Mouse (Mus musculus) stomach, embryonic 16.5 days (tissue): Measurements from ENCODE around the gene Nrde2. TPM values are rescaled to one million over a fixed set of nuclear protein-coding genes. Genes with fewer than 3 reads are reported as not detected.

ENCODE experiments used
- ATAC-seq: fragments of 200-750 bp; cut with Nextera tagmentation; 2 replicates; pipeline ENCODE4 v1.8.0; 2017; ENCODE audit warnings: moderate number of reproducible peaks, moderate TSS enrichment; ENCODE audit not compliant: insufficient read depth, low FRiP score
- H3K27ac ChIP-seq: fragments of 300-500 bp; sonication (generic); 2 replicates; pipeline ENCODE4 v1.5.1; 2014; ENCODE audit warnings: low read length
- H3K27me3 ChIP-seq: fragments of 300-500 bp; sonication (generic); 2 replicates; pipeline ENCODE4 v1.6.1; 2014; ENCODE audit warnings: low read length, control low read depth, mixed read lengths; ENCODE audit not compliant: control insufficient read depth, insufficient read depth
- H3K36me3 ChIP-seq: fragments of 300-500 bp; sonication (generic); 2 replicates; pipeline ENCODE4 v1.6.1; 2014; ENCODE audit warnings: low read length; ENCODE audit not compliant: control insufficient read depth, insufficient read depth
- H3K4me1 ChIP-seq: fragments of 300-500 bp; sonication (generic); 2 replicates; pipeline ENCODE4 v1.6.1; 2014; ENCODE audit warnings: low read length, control low read depth, mixed read lengths; ENCODE audit not compliant: control insufficient read depth, insufficient read depth
- H3K4me2 ChIP-seq: fragments of 300-500 bp; sonication (generic); 2 replicates; pipeline ENCODE4 v1.6.1; 2014; ENCODE audit warnings: low read depth, low read length, mixed read lengths
- H3K4me3 ChIP-seq: fragments of 300-500 bp; sonication (generic); replicated peaks from 2 replicates; pipeline ENCODE4 v1.5.1; 2014; ENCODE audit warnings: mild to moderate bottlenecking, low read length
- H3K9ac ChIP-seq: fragments of 300-500 bp; sonication (generic); 2 replicates; pipeline ENCODE4 v1.6.1; 2014; ENCODE audit warnings: low read length
- H3K9me3 ChIP-seq: fragments of 300-500 bp; sonication (generic); replicated peaks from 2 replicates; pipeline ENCODE4 v1.6.1; 2016; ENCODE audit warnings: low read length, control low read depth; ENCODE audit not compliant: control insufficient read depth
- WGBS: fragments of 180-500 bp; shearing (Covaris S2); extraction: QIAGEN DNeasy Blood & Tissue Kit; methylation state at CpG from one replicate; pipeline ENCODE4 v1.1.7; 2014; 5-methylcytosine and 5-hydroxymethylcytosine counted together
- polyA plus RNA-seq: library from polyadenylated mRNA; unstranded; fragments of >200 nt; fragmentation: Nextera tagmentation; extraction: Ambion mirVana; gene quantifications from 2 replicates; pipeline ENCODE4 v1.2.1, GENCODE M21; 2015

The Nrde2 gene
- polyA plus RNA-seq, 1 experiment from 2014 or later = 11.1 TPM

DNA sequence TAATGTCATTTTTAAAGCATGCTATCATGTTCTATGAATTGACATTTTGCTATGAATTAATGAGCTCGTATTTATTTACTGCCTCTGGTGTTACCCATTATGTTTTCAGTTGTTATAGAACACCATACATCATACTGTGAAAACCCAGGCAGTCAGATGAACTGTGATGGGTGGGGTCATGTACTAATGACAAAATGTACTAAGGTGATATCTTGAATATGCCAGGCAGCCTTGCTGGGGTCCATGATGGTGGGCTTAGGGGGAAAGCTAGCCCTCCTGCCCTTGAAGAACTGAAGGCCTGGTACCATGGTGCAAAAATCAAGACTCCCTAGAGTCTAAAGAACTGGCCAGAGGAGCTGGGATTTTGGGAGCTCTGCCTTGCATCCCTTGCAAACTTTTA is 8.0 kb upstream of the Nrde2 start:
- WGBS = 81% methylated on average over 1 of the region's 1 CpGs
- Histone ChIP-seq H3K27me3 (no peaks in the 10 kb centered on the region; the same call in 1 of the 2 replicates), H3K9me3 (no peaks in the 10 kb centered on the region), H3K27ac (no peak overlapping the region; the same call in 1 of the 2 replicates), H3K4me1 (no peaks in the 10 kb centered on the region), H3K9ac (peak overlapping the region; percentile 55; the same call in 1 of the 2 replicates), H3K4me2 (0 out of 2 replicates have a peak overlapping the region, but pooled peaks have one; percentile 53), H3K36me3 (no peaks in the 10 kb centered on the region), H3K4me3 (no peak overlapping the region)
- ATAC-seq = no peak

DNA sequence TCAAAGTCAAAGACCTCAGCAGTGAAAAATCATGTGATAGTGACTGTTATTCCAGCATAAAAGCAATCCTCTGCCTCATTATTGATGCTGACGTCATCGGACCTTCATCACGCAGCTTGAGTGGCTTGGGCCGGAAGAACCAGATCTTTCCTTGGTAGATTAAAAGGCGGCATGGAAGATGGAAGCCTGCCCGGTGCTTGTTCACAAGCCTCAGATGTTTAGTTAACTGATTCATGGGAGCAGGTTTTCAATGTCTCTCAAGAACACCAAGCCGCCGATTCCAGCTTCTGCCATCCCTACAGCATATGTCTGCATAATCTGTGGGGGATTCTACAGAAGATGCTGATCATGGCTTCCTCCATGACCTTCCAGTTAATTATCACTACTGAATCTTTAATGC is 7.5 kb upstream of the Nrde2 start:
- Histone ChIP-seq H3K27me3 (no peaks in the 10 kb centered on the region; the same call in 1 of the 2 replicates), H3K36me3 (no peaks in the 10 kb centered on the region), H3K4me2 (no peak overlapping the region), H3K9ac (no peak overlapping the region), H3K27ac (no peak overlapping the region), H3K4me3 (no peak overlapping the region), H3K4me1 (no peaks in the 10 kb centered on the region), H3K9me3 (no peaks in the 10 kb centered on the region)
- 82% methylated on average over 8 of the region's 8 CpGs for WGBS
- no peak for ATAC-seq

- Histone ChIP-seq H3K36me3 (no peaks in the 10 kb centered on the region), H3K4me1 (no peaks in the 10 kb centered on the region), H3K27ac (no peak overlapping the region), H3K4me3 (no peak overlapping the region), H3K9me3 (no peaks in the 10 kb centered on the region), H3K4me2 (no peak overlapping the region), H3K9ac (no peak overlapping the region), H3K27me3 (no peaks in the 10 kb centered on the region; the same call in 1 of the 2 replicates)
- ATAC-seq = no peak
- WGBS = 19% methylated on average over 3 of the region's 3 CpGs
Observed at GRCm38 (mm10) chr12:100166177-100166576, 6.7 kb upstream of the Nrde2 start.

DNA sequence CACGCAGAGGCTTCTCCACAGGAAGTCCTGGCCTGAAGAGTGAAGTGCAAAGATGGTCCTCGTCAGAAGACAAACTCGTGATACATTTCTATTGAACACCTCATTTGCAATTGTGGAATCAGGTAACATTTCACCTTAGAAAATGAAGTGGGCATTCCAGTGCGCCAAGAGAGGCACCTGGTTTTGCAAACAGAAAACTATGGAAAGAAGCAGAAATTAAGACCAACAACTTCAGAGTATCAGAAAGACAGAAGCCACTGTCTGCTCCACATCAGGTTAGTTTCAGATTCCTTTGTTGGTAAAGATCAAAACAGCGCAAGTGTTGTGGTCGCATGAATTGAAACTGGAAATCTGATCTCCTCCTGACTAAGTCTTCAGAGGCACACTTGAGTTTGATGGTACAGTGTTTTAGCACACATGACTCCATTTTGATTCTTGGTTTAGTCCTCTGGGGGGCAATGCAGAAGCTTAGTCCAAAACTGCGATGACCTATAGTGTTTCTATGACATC is 5.6 kb upstream of the Nrde2 start:
- no peak for ATAC-seq
- WGBS = 70% methylated on average over 7 of the region's 7 CpGs

DNA sequence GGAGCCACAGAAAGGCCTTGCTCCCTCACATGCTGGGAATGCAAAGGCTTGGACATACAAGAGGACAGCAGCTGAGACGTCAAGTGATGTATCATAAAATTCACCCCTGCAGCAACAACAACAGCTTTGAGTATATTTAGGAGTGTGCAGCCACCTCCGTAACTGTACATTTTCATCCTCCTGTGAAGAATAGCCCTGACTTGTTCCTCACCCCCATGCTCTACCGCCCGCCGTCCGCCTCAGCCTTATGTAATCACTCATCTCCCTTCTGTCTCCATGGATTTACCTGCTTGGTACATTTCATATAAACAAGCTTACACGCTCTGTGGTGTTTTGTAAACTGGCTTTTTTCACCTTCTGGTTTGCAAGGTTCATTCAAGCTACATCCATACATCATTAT is 7.0 kb downstream of the Nrde2 start:
- peaks cover 18% of the 10 kb centered on the region for H3K36me3 ChIP-seq
- ATAC-seq = no peak

More for the DNA sequence above, 5.6 kb upstream of the Nrde2 start:
- no peaks in the 10 kb centered on the region for H3K36me3 ChIP-seq
- no peaks in the 10 kb centered on the region; the same call in 1 of the 2 replicates for H3K27me3 ChIP-seq
- no peak overlapping the region for H3K27ac ChIP-seq
- H3K4me1 ChIP-seq = no peaks in the 10 kb centered on the region
- H3K4me2 ChIP-seq = no peak overlapping the region
- H3K9me3 ChIP-seq = no peaks in the 10 kb centered on the region
- H3K9ac ChIP-seq = no peak overlapping the region
- no peak overlapping the region for H3K4me3 ChIP-seq

DNA sequence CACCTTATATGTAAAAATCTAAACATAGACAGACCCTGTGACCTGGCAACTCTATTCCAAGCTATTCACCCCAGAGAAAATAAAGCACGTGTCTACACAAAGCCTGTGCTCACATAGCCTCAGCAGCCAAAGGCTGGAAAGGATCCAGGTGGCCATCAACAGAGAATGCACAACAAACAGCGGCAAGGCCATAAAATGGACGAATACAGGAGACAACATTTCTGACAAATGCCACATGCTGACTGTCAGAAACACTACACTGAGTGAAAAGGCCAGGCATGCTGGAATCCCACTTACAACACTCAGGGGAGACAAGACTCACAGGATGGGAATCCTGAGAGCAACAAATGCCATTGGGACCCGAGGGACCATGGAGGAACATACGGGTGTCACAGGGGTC is 15.2 kb downstream of the Nrde2 start:
- peaks cover 32% of the 10 kb centered on the region for H3K36me3 ChIP-seq
- H3K4me3 ChIP-seq = no peak overlapping the region
- H3K27me3 ChIP-seq = no peaks in the 10 kb centered on the region
- H3K9me3 ChIP-seq = no peaks in the 10 kb centered on the region
- no peak for ATAC-seq
- H3K4me2 ChIP-seq = no peak overlapping the region
- H3K27ac ChIP-seq = no peak overlapping the region
- no peaks in the 10 kb centered on the region for H3K4me1 ChIP-seq
- no peak overlapping the region for H3K9ac ChIP-seq
- 72% methylated on average over 5 of the region's 5 CpGs for WGBS

More for the DNA sequence above, 7.0 kb downstream of the Nrde2 start:
- H3K4me3 ChIP-seq = no peak overlapping the region
- H3K9me3 ChIP-seq = no peaks in the 10 kb centered on the region
- no peak overlapping the region for H3K27ac ChIP-seq
- no peak overlapping the region for H3K9ac ChIP-seq
- no peaks in the 10 kb centered on the region for H3K4me1 ChIP-seq
- no peak overlapping the region for H3K4me2 ChIP-seq
- no peaks in the 10 kb centered on the region for H3K27me3 ChIP-seq
- 85% methylated on average over 7 of the region's 7 CpGs for WGBS

GRCm38 (mm10) chr12:100143737-100144136 is 15.7 kb downstream of the Nrde2 start:
- Histone ChIP-seq H3K9ac (no peak overlapping the region), H3K4me3 (no peak overlapping the region), H3K27me3 (no peaks in the 10 kb centered on the region), H3K9me3 (no peaks in the 10 kb centered on the region), H3K4me1 (no peaks in the 10 kb centered on the region), H3K36me3 (peaks cover 31% of the 10 kb centered on the region), H3K27ac (no peak overlapping the region), H3K4me2 (no peak overlapping the region)
- no peak for ATAC-seq
- 93% methylated on average over 9 of the region's 9 CpGs for WGBS

DNA sequence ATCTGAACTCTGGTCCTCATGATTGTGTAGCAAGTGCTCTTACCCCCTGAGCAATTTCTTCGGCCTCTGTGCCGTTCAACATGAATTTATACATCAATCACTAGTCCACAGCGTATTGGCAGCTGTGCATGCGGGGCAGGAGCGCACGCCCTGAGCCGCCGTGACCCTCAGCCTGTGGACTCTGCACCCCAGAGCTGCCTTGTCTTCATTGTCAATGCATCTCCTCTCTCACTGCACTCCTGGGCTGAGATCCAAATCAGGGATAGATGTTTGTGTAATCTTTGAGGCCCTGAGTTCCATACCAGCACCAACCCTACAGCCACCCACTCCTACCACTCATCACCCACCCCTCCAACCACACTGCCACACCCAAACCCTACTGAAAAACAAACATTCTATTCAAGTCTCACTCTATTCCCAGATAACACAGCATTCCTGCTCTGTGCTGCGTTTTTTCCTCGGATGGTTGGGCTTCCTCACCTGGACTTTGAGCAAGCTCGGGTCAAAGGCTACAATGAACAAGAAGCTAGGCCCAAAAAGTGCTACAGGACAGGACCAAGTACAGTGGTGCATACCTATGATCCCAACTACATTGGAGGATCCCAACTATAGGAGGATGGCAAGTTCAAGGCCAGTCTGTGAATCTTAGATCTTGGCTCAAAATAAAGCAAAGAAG is 16.5 kb downstream of the Nrde2 start:
- Histone ChIP-seq H3K4me2 (no peak overlapping the region), H3K9ac (no peak overlapping the region), H3K27ac (no peak overlapping the region), H3K27me3 (no peaks in the 10 kb centered on the region), H3K36me3 (peaks cover 36% of the 10 kb centered on the region), H3K9me3 (no peaks in the 10 kb centered on the region), H3K4me1 (no peaks in the 10 kb centered on the region), H3K4me3 (no peak overlapping the region)
- ATAC-seq = no peak
- 77% methylated on average over 11 of the region's 11 CpGs for WGBS

GRCm38 (mm10) chr12:100135117-100135516 is 24.3 kb downstream of the Nrde2 start:
- no peak overlapping the region for H3K4me2 ChIP-seq
- no peaks in the 10 kb centered on the region for H3K27me3 ChIP-seq
- no peak overlapping the region for H3K9ac ChIP-seq
- no peak overlapping the region for H3K4me3 ChIP-seq
- H3K27ac ChIP-seq = no peak overlapping the region
- H3K9me3 ChIP-seq = no peaks in the 10 kb centered on the region
- 85% methylated on average over 3 of the region's 3 CpGs for WGBS
- ATAC-seq = no peak
- no peaks in the 10 kb centered on the region for H3K4me1 ChIP-seq
- peaks cover 37% of the 10 kb centered on the region for H3K36me3 ChIP-seq
